In the genomic region with DNA sequence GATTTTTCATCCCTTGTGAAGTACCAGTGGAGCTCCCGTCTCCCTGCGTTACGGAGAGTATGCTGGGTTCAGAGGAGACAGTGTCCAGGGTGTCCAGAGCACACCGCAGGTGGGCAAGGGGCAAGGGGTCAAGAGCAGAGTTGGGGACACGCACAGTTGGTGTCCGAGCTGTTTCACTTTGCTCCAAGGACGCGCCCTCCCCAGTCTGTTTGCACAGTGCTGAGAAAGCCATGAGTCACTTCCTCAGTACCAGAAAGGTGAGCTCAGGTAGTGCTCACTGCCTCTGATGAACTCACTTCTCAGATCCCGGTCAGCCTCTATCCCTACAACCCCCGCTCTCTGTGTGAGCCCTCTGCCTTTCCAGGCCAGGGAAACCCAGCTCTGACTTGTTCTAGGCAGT, we compare ENCODE assay signal across 26 mouse cellular contexts. TPM values are rescaled to one million over a fixed set of nuclear protein-coding genes. Genes with fewer than 3 reads are reported as not detected.
DNase-seq lines count a peak whose midpoint lies in the region; ATAC-seq and TF ChIP-seq lines count a peak whose summit lies in the region.
"Had no signal": no experiment of that assay in that cellular context is flagged by ENCODE, and none has a peak within 500 bp of the region (broad histone marks: within the 10 kb centered on the region; RNA-seq: fewer than 3 reads in every experiment).

No protein-coding gene starts in this region.

- H3K4me1 ChIP-seq in kidney, embryonic 16.5 days (ENCODE audit: insufficient read depth, low read length), result no peaks in the 10 kb centered on the region
- H3K4me1 ChIP-seq in neural tube, embryonic 13.5 days (replicated peaks), result peaks cover 11% of the 10 kb centered on the region
- no peaks in the 10 kb centered on the region for H3K4me1 ChIP-seq in intestine, postnatal 0 days (replicated peaks; ENCODE audit: control insufficient read depth, insufficient read depth, low read length)
- H3K4me1 ChIP-seq in stomach, embryonic 16.5 days (ENCODE audit: control insufficient read depth, insufficient read depth, low read length), result no peaks in the 10 kb centered on the region
- no peaks in the 10 kb centered on the region for H3K4me1 ChIP-seq in midbrain, embryonic 15.5 days
- H3K4me1 ChIP-seq: embryonic facial prominence, embryonic 15.5 days had no signal

- WGBS in kidney, embryonic 16.5 days, result 73% methylated on average over 10 of the region's 10 CpGs
- whole genome bisulfite sequencing in neural tube, embryonic 13.5 days, result 69% methylated on average over 10 of the region's 10 CpGs
- 40% methylated on average over 10 of the region's 10 CpGs for whole genome bisulfite sequencing in intestine, postnatal 0 days
- 59% methylated on average over 10 of the region's 10 CpGs for WGBS in stomach, embryonic 16.5 days
- WGBS in midbrain, embryonic 15.5 days, result 82% methylated on average over 10 of the region's 10 CpGs

- H3K36me3 ChIP-seq in kidney, embryonic 16.5 days (ENCODE audit: insufficient read depth, low read length), result no peaks in the 10 kb centered on the region
- no peaks in the 10 kb centered on the region for H3K36me3 ChIP-seq in neural tube, embryonic 13.5 days
- H3K36me3 ChIP-seq in intestine, postnatal 0 days (ENCODE audit: control insufficient read depth, insufficient read depth), result no peaks in the 10 kb centered on the region
- no peaks in the 10 kb centered on the region for H3K36me3 ChIP-seq in stomach, embryonic 16.5 days (ENCODE audit: control insufficient read depth, insufficient read depth, low read length)
- no peaks in the 10 kb centered on the region for H3K36me3 ChIP-seq in midbrain, embryonic 15.5 days (replicated peaks)
- H3K36me3 ChIP-seq: embryonic facial prominence, embryonic 15.5 days; G1E; hindbrain, embryonic 15.5 days had no signal

- no peak overlapping the region for H3K4me2 ChIP-seq in kidney, embryonic 16.5 days (replicated peaks; ENCODE audit: low read depth, low read length)
- H3K4me2 ChIP-seq in neural tube, embryonic 13.5 days, result no peak overlapping the region
- H3K4me2 ChIP-seq in intestine, postnatal 0 days (replicated peaks; ENCODE audit: low read depth), result 0 out of 2 replicates have a peak overlapping the region, but pooled peaks have one; percentile 24
- peak overlapping the region; percentile 26; the same call in 1 of the 2 replicates for H3K4me2 ChIP-seq in stomach, embryonic 16.5 days (ENCODE audit: low read depth, low read length)
- no peak overlapping the region for H3K4me2 ChIP-seq in midbrain, embryonic 15.5 days
- H3K4me2 ChIP-seq: embryonic facial prominence, embryonic 15.5 days; hindbrain, embryonic 15.5 days had no signal

- TF ChIP-seq CTCF in intestine, postnatal 0 days (IDR thresholded peaks at IDR 0.05; ENCODE audit: low read depth), result no peak

- peak; percentile 63; the same call in 1 of the 2 replicates for ATAC-seq in kidney, embryonic 16.5 days (ENCODE audit: low FRiP score, low TSS enrichment)
- ATAC-seq in neural tube, embryonic 13.5 days (ENCODE audit: low read depth), result 0 out of 2 replicates have a peak, but pooled peaks have one; percentile 19
- no peak for ATAC-seq in intestine, postnatal 0 days
- peak; percentile 79; the same call in 1 of the 2 replicates for ATAC-seq in stomach, embryonic 16.5 days (ENCODE audit: insufficient read depth, low FRiP score)
- ATAC-seq in midbrain, embryonic 15.5 days (replicated peaks), result no peak
- ATAC-seq: CD4-positive, CD25-positive, alpha-beta regulatory T cell, adult 4 months had no signal

- DNase-seq in kidney, adult 18-20 months, result no peak
- no peak for DNase-seq in neural tube, embryonic 10.5 days (ENCODE audit: extremely low spot score, low spot score)
- no peak for DNase-seq in thymus, postnatal 0 days (ENCODE audit: low spot score)
- DNase-seq: cerebellum, adult 18-20 months; cerebellum, postnatal 36 days; gastrocnemius, postnatal 25 days; heart, adult 2 months; heart, postnatal 36 days; kidney, adult 9 months; liver; right cerebral cortex, postnatal 4 days; thymus, adult 2 months had no signal

- no peak overlapping the region for H3K9ac ChIP-seq in kidney, embryonic 16.5 days (replicated peaks; ENCODE audit: low read length)
- no peak overlapping the region for H3K9ac ChIP-seq in neural tube, embryonic 13.5 days
- no peak overlapping the region for H3K9ac ChIP-seq in intestine, postnatal 0 days (ENCODE audit: low read depth, low read length)
- no peak overlapping the region for H3K9ac ChIP-seq in stomach, embryonic 16.5 days (ENCODE audit: low read length)
- no peak overlapping the region for H3K9ac ChIP-seq in midbrain, embryonic 15.5 days
- H3K9ac ChIP-seq: embryonic facial prominence, embryonic 15.5 days; hindbrain, embryonic 15.5 days had no signal

- no peak overlapping the region for H3K27ac ChIP-seq in kidney, embryonic 16.5 days (ENCODE audit: low read length)
- H3K27ac ChIP-seq in neural tube, embryonic 13.5 days (replicated peaks), result no peak overlapping the region
- no peak overlapping the region for H3K27ac ChIP-seq in intestine, postnatal 0 days (ENCODE audit: low read depth, low read length)
- H3K27ac ChIP-seq in stomach, embryonic 16.5 days (ENCODE audit: low read length), result no peak overlapping the region
- no peak overlapping the region for H3K27ac ChIP-seq in midbrain, embryonic 15.5 days
- H3K27ac ChIP-seq: embryonic facial prominence, embryonic 15.5 days; heart, adult 2 months; hindbrain, embryonic 15.5 days had no signal

- no peak overlapping the region for H3K4me3 ChIP-seq in kidney, embryonic 16.5 days (ENCODE audit: low read length)
- no peak overlapping the region for H3K4me3 ChIP-seq in neural tube, embryonic 13.5 days
- H3K4me3 ChIP-seq in intestine, postnatal 0 days (ENCODE audit: low read depth, low read length), result no peak overlapping the region
- no peak overlapping the region; the same call in 1 of the 2 replicates for H3K4me3 ChIP-seq in stomach, embryonic 16.5 days (replicated peaks; ENCODE audit: low read length)
- H3K4me3 ChIP-seq in midbrain, embryonic 15.5 days, result no peak overlapping the region
- H3K4me3 ChIP-seq: embryonic facial prominence, embryonic 15.5 days; heart, adult 2 months; hindbrain, embryonic 15.5 days had no signal

- no peaks in the 10 kb centered on the region for H3K9me3 ChIP-seq in kidney, embryonic 16.5 days (ENCODE audit: low read length)
- no peaks in the 10 kb centered on the region for H3K9me3 ChIP-seq in neural tube, embryonic 13.5 days
- H3K9me3 ChIP-seq in intestine, postnatal 0 days (ENCODE audit: control insufficient read depth), result no peaks in the 10 kb centered on the region
- H3K9me3 ChIP-seq in stomach, embryonic 16.5 days (replicated peaks; ENCODE audit: control insufficient read depth, low read length), result no peaks in the 10 kb centered on the region
- no peaks in the 10 kb centered on the region for H3K9me3 ChIP-seq in midbrain, embryonic 15.5 days
- H3K9me3 ChIP-seq: embryonic facial prominence, embryonic 15.5 days; G1E; hindbrain, embryonic 15.5 days had no signal

- H3K27me3 ChIP-seq in kidney, embryonic 16.5 days (ENCODE audit: insufficient read depth, low read length), result peaks cover 14% of the 10 kb centered on the region
- H3K27me3 ChIP-seq in neural tube, embryonic 13.5 days, result peaks cover 18% of the 10 kb centered on the region
- no peaks in the 10 kb centered on the region for H3K27me3 ChIP-seq in intestine, postnatal 0 days (replicated peaks; ENCODE audit: control insufficient read depth, insufficient read depth, low read length)
- H3K27me3 ChIP-seq in stomach, embryonic 16.5 days (ENCODE audit: control insufficient read depth, insufficient read depth, low read length), result no peaks in the 10 kb centered on the region
- H3K27me3 ChIP-seq in midbrain, embryonic 15.5 days (replicated peaks), result no peaks in the 10 kb centered on the region
- H3K27me3 ChIP-seq: hindbrain, embryonic 15.5 days had no signal

RNA-seq across cellular contexts. Expression of a gene that starts 31.8 kb away (rescaled TPM):
- not detected in 2 replicates for polyA plus RNA-seq in kidney, embryonic 16.5 days (2015; fragmentation: Nextera tagmentation; extraction: Ambion mirVana)
- not detected in 2 replicates for polyA plus RNA-seq in neural tube, embryonic 13.5 days (2015; fragmentation: Nextera tagmentation; extraction: Ambion mirVana)
- polyA plus RNA-seq in intestine, postnatal 0 days (2015; fragmentation: Nextera tagmentation; extraction: Ambion mirVana), result not detected in 2 replicates
- polyA plus RNA-seq in stomach, embryonic 16.5 days (2015; fragmentation: Nextera tagmentation; extraction: Ambion mirVana), result not detected in 2 replicates
- not detected in 2 replicates for polyA plus RNA-seq in thymus, postnatal 0 days (2015; fragmentation: Nextera tagmentation; extraction: Ambion mirVana)
- polyA plus RNA-seq in midbrain, embryonic 15.5 days (2015; fragmentation: Nextera tagmentation; extraction: Ambion mirVana), result not detected in 2 replicates
- polyA plus RNA-seq: CD4-positive, CD25-positive, alpha-beta regulatory T cell, adult 4 months; embryonic facial prominence, embryonic 15.5 days; forebrain, embryonic 16.5 days; G1E; heart, adult 2 months; heart, embryonic 14.5 days; hindbrain, embryonic 15.5 days; large intestine, adult 2 months; liver, embryonic 16.5 days; neural tube, embryonic 11.5 days had no signal

RNA-seq across cellular contexts. Expression of a gene that starts 32.4 kb away (rescaled TPM):
- polyA plus RNA-seq in kidney, embryonic 16.5 days (2015; fragmentation: Nextera tagmentation; extraction: Ambion mirVana), result 46.2 and 47.9 TPM in 2 replicates
- 49.9 and 58.3 TPM in 2 replicates for polyA plus RNA-seq in neural tube, embryonic 13.5 days (2015; fragmentation: Nextera tagmentation; extraction: Ambion mirVana)
- polyA plus RNA-seq in intestine, postnatal 0 days (2015; fragmentation: Nextera tagmentation; extraction: Ambion mirVana), result 49.5 and 54.1 TPM in 2 replicates
- 43.4 and 45.7 TPM in 2 replicates for polyA plus RNA-seq in stomach, embryonic 16.5 days (2015; fragmentation: Nextera tagmentation; extraction: Ambion mirVana)
- polyA plus RNA-seq in thymus, postnatal 0 days (2015; fragmentation: Nextera tagmentation; extraction: Ambion mirVana), result 41.2 and 48.5 TPM in 2 replicates
- polyA plus RNA-seq in midbrain, embryonic 15.5 days (2015; fragmentation: Nextera tagmentation; extraction: Ambion mirVana), result 46.8 and 47.9 TPM in 2 replicates

RNA-seq across cellular contexts. Expression of a gene that starts 45.0 kb away (rescaled TPM):
- 61.2 and 68.6 TPM in 2 replicates for polyA plus RNA-seq in kidney, embryonic 16.5 days (2015; fragmentation: Nextera tagmentation; extraction: Ambion mirVana)
- 33.5 and 39.3 TPM in 2 replicates for polyA plus RNA-seq in neural tube, embryonic 13.5 days (2015; fragmentation: Nextera tagmentation; extraction: Ambion mirVana)
- 81.1 and 82.5 TPM in 2 replicates for polyA plus RNA-seq in intestine, postnatal 0 days (2015; fragmentation: Nextera tagmentation; extraction: Ambion mirVana)
- polyA plus RNA-seq in stomach, embryonic 16.5 days (2015; fragmentation: Nextera tagmentation; extraction: Ambion mirVana), result 77.0 and 88.2 TPM in 2 replicates
- 64.7 and 76.5 TPM in 2 replicates for polyA plus RNA-seq in thymus, postnatal 0 days (2015; fragmentation: Nextera tagmentation; extraction: Ambion mirVana)
- 32.8 and 33.7 TPM in 2 replicates for polyA plus RNA-seq in midbrain, embryonic 15.5 days (2015; fragmentation: Nextera tagmentation; extraction: Ambion mirVana)

Comparison
In these comparisons a context has a peak if more than half of its experiments do, and no peak if none do; other contexts are left out.
1. ATAC-seq: peak in kidney, embryonic 16.5 days (single experiment), neural tube, embryonic 13.5 days (single experiment) and stomach, embryonic 16.5 days (single experiment); none in intestine, postnatal 0 days (single experiment) and midbrain, embryonic 15.5 days (single experiment).
2. H3K4me2 ChIP-seq: peak in intestine, postnatal 0 days (single experiment) and stomach, embryonic 16.5 days (single experiment); none in kidney, embryonic 16.5 days (single experiment), neural tube, embryonic 13.5 days (single experiment) and midbrain, embryonic 15.5 days (single experiment).